In the genomic region with DNA sequence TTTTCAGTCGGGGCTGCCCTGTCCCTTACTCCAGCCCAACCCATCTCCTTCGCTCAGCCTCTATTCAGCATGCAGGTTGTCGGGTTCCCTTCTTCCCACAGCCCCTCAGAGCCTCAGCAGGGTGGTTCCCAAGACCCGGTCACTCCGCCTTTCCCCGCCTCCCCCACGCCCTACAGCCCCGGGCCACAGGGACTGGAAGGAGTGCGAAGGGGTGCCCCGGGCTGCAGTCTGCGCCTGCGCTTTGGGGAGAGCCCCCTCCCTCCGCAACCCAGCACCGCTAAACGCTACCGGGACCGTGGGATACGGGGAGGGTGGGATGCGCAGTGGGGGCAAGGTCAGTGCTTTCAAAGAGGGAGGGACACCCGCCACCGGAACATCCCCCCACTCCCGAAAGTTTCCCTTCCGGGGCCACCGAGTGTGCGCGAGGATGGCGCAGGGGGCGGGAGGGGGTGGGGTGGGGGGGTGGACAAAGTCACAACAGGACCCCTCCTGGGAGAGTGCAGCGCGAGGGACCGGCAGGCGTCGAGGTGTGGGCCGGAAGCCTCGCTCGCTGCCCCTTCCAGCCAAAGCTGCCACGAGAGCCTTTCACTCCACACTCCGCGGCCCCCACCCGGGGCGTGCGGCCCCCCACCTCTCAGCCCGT, we compare ENCODE assay signal across 8 mouse cellular contexts. TPM values are rescaled to one million over a fixed set of nuclear protein-coding genes. Genes with fewer than 3 reads are reported as not detected.
A peak's percentile ranks its signal among the peaks of the same experiment; 100 is the strongest.
DNase-seq lines count a peak whose midpoint lies in the region; ATAC-seq and TF ChIP-seq lines count a peak whose summit lies in the region.

No protein-coding gene starts in this region.

- peak; percentile 75 for ATAC-seq in forebrain, postnatal 0 days

- under 1% methylated on average over 40 of the region's 43 CpGs for WGBS in forebrain, postnatal 0 days

- peak overlapping the region; percentile 89 for H3K27ac ChIP-seq in forebrain, postnatal 0 days (ENCODE audit: low read depth, low read length)

- peak overlapping the region; percentile 94 for H3K4me3 ChIP-seq in forebrain, postnatal 0 days (ENCODE audit: low read depth, low read length)

- peak overlapping the region; percentile 81 for H3K4me2 ChIP-seq in forebrain, postnatal 0 days (ENCODE audit: low read depth)

- H3K27me3 ChIP-seq in forebrain, postnatal 0 days (ENCODE audit: insufficient read depth, low read length), result no peaks in the 10 kb centered on the region

- peak; percentile 73 for DNase-seq in MN1 (ENCODE audit: low spot score)
- DNase-seq in cerebellum, adult 11 months, result peak; percentile 52
- peak; percentile 70 for DNase-seq in forebrain, postnatal 0 days
- peak; percentile 75 for DNase-seq in heart, postnatal 4 days
- peak; percentile 55 to 64 for DNase-seq in layer of hippocampus, postnatal 14 days (ENCODE audit: low spot score in 2 of 2)
- DNase-seq in lung, postnatal 4 days, result peak; percentile 75 to 81
- DNase-seq in right cerebral cortex, adult 2 months (ENCODE audit: low spot score in 2 of 2), result peak; percentile 49 to 56
- no peak for DNase-seq in c-Kit-positive CD71-positive TER-119-positive erythroid progenitor cells, embryonic 14.5 days (ENCODE audit: low spot score)

- TF ChIP-seq CTCF in forebrain, postnatal 0 days (IDR thresholded peaks at IDR 0.05; ENCODE audit: low read depth), result no peak

- peak overlapping the region; percentile 76 for H3K9ac ChIP-seq in forebrain, postnatal 0 days

- H3K9me3 ChIP-seq in forebrain, postnatal 0 days (ENCODE audit: low read length), result no peaks in the 10 kb centered on the region

- peaks cover 19% of the 10 kb centered on the region for H3K4me1 ChIP-seq in forebrain, postnatal 0 days (ENCODE audit: insufficient read depth)

- H3K36me3 ChIP-seq in forebrain, postnatal 0 days (ENCODE audit: insufficient read depth), result peaks cover 3% of the 10 kb centered on the region; the same call in 1 of the 2 replicates

RNA-seq across cellular contexts. Expression of a gene that starts 0.5 kb away (rescaled TPM):
- total RNA-seq in forebrain, postnatal 0 days (2014; rRNA removed), result 12.3 and 17.6 TPM in 2 replicates
- polyA plus RNA-seq in forebrain, postnatal 0 days (2015; fragmentation: Nextera tagmentation; extraction: Ambion mirVana), result 7.9 and 10.3 TPM in 2 replicates
- total RNA-seq in heart, postnatal 4 days (2021), result 10 to 100 TPM; 20.0 to 23.6 TPM
- total RNA-seq in layer of hippocampus, postnatal 14 days (2021), result 10 to 100 TPM; 29.1 to 34.9 TPM

RNA-seq across cellular contexts. Expression of a gene that starts 17.4 kb away (rescaled TPM):
- total RNA-seq in forebrain, postnatal 0 days (2014; rRNA removed), result 12.1 and 17.5 TPM in 2 replicates
- polyA plus RNA-seq in forebrain, postnatal 0 days (2015; fragmentation: Nextera tagmentation; extraction: Ambion mirVana), result 12.8 and 15.7 TPM in 2 replicates
- total RNA-seq in heart, postnatal 4 days (2021), result 1 to 10 TPM; 4.9 to 5.0 TPM
- total RNA-seq in layer of hippocampus, postnatal 14 days (2021), result 1 to 10 TPM; 4.3 to 5.0 TPM
